Mouse (Mus musculus) right cerebral cortex, postnatal 36 days (tissue): ENCODE measurements around the gene Kdm5a.

Source experiments
- DNase-seq, 2 experiments: peaks; one replicate each; pipeline ENCODE4 v3.0.0; 2022; ENCODE audit warnings: low spot score in 2 of 2, mixed read lengths in 1 of 2

Kdm5a gene

DNA sequence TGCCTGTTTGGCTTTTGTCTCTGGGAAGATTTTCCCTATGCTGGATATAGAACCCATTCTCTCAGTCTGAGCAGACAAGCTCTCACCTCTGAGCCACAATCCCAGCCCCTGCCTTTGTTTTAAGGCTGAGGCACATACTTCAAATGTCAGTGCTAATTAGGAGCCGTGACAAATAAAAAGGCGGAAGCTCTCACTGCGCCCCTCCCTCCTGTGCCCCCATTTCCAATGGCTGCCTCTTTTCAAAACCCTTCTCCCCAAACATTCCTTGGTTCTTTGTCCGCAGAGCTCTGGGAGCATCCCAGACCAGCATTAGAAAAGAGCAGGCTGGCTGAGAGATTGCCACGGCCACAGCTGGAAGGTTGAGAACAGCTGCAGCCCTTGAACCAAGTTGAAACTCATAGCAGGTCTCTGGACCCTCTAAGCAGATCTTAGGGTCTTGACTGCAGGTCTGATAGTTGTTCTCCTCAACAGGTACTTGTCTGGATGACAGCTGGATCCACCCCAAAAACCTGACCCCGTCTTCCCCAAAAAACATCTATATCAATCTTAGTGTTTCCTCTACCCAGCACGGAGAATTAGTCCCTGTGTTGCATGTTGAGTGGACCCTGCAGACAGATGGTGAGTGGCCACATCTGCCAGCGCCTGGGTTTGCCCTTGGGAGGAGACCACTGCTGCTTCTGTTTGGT, 108.7 kb downstream of the Kdm5a start:
- DNase-seq = no peak

DNA sequence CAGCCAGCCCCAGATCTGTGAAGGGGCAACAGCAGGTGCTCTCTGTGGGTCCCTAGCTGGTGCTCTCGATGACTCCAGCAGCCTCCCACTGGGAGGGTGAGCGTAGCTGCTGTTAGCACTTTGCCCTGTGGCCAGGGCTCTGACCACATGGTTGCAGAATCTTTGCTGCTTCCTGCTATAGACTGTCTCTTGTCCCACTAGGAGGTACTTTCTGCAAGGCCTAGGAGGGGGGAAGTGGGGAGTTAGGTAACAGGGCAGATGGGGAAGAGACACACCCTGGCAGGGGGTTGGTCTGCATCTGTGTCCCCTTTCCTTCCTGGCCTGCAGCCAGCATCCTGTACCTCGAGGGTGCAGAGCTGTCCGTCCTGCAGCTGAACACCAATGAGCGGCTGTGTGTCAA, 109.5 kb downstream of the Kdm5a start:
- no peak for DNase-seq

DNA sequence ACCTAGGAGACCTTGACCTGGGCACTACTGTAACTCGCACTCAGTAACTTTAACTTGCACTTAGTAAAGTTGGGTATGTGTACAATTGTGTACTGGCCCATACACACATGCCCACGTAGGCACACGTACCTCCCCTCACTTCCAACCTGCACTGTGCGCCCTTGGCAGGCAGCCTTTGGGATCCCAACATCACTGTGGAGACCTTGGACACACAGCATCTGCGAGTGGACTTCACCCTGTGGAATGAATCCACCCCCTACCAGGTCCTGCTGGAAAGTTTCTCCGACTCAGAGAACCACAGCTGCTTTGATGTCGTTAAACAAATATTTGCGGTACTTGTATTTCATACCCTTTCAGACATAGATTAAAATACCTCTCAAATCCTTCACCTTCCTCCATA, 111.4 kb downstream of the Kdm5a start:
- no peak for DNase-seq

DNA sequence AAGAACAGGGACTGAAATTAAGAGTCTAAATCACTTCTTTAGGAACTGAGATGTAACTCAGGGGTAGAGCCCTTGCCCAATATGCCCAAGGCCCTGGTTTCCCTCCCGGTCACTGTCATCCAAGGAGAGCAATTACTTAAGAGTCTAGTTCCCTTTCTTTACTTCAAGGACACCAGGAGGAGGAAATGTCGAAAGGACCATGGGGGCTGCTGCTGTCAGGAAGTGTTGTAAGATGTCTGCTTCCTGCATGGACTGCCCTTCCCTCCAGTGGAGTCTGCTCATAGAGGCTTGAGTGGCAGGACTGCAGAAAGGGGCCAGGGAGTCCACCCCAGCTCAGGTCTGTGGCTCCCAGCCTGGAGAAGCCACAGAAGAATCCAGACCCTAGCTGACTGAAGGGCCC, 115.4 kb downstream of the Kdm5a start:
- no peak for DNase-seq

DNA sequence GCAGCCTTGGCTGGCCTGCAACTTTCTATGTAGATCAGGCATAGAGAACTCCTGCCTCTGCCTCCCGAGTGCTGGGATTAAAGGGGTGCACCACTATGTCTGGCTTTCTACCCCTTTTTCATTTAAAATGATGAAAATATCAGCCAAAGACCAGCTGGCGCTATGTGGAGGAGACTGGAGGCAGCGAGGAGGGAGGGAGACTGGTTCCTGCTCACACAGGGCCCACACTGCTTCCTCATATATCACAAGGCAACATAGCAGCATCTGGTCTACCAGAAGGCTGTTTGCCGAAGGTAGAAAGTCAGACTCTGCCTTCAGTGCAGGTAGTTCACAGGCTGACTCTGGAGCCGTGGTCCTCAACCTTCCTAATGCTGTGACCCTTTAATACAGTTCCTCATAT, 116.4 kb downstream of the Kdm5a start:
- DNase-seq = peak; percentile 67 to 83

DNA sequence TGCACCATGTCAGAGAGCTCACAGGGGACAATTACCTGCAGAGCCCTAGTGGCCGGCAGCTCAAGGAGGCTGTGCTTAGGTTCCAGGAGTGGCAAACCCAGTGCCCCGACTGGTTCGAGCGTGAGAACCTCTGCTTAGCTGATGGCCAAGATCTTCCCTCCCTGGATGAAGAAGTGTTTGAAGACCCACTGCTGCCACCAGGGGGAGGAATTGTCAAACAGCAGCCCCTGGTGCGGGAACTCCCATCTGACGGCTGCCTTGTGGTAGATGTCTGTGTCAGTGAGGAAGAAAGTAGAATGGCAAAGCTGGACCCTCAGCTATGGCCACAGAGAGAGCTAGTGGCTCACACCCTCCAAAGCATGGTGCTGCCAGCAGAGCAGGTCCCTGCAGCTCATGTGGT, 117.6 kb downstream of the Kdm5a start:
- DNase-seq = no peak

DNA sequence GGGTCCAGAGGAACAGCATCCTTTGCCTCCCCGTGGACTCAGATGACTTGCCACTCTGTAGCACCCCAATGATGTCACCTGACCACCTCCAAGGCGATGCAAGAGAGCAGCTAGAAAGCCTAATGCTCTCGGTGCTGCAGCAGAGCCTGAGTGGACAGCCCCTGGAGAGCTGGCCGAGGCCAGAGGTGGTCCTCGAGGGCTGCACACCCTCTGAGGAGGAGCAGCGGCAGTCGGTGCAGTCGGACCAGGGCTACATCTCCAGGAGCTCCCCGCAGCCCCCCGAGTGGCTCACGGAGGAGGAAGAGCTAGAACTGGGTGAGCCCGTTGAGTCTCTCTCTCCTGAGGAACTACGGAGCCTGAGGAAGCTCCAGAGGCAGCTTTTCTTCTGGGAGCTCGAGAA, 118.1 kb downstream of the Kdm5a start:
- DNase-seq = no peak

DNA sequence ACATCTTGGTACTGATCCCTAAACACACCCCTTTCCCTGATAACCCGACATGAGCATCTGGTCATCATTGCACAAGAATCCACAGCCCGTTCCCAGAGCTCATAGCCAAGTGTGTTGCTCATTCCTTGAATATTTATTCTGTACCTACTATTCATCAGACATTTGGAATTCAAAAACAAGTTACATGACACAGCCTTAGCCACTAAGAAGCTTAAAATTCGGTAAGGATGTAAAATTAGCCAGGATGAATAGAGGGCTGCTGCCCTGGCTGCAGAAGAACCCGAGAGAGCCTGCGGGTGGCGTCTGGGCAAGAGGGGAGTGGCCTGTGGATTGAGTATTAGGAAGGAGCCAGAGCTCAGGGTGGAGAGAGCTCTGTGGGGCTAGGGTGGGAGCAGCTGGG, 118.8 kb downstream of the Kdm5a start:
- DNase-seq = no peak

DNA sequence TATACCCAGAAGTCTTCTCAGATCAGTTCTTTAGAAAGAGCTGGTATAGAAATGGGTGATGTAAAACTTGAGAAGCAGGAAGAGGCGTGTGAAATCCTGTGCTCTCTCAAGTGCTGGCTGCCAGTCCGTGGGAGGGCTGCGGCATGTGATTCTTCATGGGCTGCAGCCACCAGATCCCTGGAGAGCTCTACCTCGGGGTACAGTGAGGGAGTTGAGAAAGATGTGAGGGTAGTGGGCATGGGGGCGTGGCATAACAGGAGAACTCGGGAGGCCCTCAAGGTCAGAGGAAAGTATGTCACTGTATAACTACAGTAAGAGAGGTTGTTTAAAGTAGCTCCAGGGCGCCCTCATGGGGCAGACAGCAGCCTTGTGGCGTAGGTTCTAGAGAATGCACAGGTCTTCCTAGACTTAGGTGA, 119.3 kb downstream of the Kdm5a start:
- peak; percentile 79 to 87 for DNase-seq

DNA sequence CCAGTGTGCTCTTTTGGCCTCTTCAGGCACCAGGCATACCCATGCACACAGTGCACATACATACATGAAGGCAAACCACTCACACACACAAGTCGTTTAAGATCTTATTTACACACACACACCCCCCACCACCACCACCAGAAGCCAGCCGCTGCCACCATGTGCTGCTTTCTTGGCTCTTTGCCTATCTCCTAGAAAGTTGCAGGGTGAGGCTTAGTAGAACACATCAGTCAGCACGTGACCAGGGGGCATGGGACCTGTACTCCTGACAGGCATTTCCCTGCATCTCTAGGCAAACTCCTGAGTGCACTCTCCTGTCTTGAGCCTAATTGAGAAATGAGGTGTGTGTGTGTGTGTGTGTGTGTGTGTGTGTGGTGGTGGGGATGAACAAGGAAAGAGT, 121.1 kb downstream of the Kdm5a start:
- DNase-seq = no peak

DNA sequence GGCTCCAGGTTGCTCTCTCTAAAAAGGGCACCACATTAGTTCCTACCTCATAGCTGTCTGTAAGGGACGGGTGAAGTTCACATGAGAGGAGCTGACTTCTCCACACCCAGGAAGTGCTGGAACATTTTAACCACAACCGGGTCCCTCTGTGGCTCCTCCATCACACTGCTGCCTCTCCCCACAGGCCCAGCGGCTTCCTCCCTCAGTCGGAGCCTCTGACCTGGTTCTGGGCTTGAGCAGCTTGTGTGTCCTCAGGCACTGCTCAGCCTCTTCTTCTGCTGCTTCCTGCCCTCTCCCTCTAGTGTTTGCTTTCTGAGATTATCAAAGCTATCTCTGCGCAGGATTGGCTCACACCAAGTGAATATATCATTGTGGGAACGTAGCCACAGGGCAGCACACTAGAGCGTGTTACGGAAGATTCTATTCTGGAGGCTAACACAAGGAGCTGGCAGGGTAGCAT, 122.2 kb downstream of the Kdm5a start:
- DNase-seq = no peak

DNA sequence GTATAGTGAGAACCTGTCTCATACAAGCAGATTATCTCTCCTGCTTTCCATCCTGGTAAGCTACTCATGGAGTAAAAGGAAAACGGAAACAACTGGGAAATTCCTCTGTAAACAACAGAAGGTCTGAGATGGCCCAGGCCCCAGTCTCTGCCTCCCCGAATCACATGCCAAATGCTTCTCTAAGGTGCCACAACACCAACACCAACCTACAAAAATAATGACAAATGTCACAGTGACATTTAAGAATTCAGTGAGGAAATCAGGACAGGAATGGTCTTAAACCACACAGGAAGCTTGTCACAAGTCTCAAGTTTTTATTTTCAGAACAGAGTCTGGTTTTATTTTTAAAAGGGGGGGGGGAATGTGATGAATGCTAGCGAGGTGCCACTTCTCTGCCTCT, 124.7 kb downstream of the Kdm5a start:
- no peak for DNase-seq

DNA sequence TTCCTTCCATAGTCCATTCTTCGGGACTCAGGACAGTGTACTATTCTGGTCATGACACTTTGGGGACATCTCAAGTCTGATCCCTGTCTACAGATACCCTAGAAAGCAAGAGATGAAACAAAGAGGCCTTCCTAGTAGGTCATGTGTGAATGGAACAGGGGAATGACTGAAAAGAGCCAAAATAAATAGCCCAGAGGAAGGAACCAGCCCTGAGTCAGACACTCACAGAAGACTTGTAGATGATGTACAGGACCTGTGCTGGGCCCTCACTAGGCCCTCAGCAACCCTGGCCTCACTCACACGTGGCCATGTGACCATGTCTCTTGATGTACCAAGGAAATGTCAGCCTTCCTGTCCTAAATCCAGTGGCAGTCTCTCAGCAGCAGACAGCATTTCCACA, 125.5 kb downstream of the Kdm5a start:
- no peak for DNase-seq

DNA sequence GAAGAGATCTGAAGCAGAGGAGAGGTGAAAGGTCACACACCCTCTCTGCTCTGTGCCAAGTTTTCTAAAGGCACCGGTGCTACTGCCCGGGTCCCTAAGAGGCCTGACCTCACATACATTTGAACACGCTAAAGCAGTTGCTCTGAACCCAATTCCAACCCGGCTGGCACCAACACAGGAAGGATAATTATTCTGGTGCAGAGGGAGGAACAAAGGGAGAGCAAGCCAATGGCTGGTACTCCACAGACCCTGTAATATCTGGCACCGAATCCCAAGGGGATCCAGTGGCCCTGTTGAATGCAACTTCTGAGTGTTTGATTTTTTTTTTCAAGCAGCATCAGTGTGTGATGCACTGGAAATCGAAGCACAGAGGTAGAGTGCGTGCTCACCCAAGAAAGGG, 127.1 kb downstream of the Kdm5a start:
- no peak for DNase-seq

DNA sequence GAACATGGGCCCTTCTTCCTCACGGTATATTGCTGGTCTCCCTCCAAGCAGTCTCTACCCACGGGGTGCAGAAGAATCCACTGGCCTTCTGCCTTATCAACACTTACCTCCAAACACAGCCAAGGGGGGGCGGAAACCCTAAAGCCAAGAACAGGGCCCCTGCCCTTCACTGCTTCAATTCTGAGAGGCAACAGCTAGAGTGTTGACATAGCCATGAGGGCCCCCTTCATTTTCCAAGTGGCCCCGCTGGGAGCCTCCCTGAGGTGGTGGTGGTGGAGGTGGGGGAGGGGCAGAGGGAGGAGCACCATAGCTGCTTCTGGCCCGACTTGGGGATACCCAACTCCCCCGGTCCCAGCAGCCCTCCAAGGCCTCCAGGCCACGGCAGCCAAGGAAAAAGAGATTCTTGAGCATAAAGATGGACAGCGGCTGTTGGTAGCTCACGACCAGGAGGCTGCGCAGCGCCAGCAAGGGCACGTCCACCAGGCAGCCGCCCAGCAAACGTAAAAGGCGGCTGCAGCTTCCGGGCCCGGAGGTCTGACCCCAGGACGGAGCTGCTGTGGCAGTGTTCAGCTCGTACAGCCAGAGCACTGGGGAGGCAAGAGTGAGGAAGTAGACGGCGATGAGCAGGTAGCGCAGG, 128.1 kb downstream of the Kdm5a start:
- no peak for DNase-seq

DNA sequence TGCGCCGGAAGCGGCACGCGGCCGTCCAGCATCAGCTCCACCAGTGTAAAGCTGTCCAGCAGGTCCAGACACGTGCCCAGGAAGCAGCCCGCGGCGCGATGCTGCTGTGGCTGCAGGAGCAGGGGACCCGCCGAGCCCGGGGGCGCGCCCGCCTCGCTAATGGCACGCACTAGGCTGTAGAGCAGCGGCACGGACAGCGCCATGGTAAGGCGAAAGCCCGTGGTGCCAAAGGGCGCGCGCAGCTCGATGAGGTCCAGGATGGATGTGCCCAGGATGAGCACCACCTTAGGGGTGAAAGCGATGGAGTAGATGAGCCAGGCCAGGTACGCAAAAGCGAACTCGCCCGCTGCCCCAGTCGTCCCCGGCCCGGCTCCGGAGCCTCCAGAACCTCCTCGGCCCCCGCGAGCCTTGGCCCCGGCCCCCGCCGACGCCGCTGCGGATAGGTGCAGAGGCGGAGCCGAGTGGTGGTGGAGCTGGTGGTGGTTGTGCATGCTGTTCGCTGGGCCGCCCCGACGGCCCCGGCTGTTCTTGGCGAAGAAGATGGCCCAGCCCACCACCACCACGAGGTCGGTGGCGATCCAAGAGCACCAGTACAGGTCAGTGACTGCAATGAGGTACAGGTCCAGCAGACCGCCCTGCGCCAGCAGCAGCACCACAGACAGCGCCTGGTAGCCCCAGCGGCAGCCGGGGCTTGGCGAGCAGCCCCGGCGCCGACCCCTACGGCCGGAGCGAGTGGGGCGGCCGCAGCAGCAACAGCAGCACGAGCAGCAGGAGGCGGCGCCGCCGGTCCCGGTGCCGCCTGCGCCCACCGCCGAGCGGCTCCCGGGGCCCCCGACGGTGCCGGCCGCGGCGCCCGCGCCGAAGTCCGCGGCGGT, 128.8 kb downstream of the Kdm5a start:
- DNase-seq = no peak

DNA sequence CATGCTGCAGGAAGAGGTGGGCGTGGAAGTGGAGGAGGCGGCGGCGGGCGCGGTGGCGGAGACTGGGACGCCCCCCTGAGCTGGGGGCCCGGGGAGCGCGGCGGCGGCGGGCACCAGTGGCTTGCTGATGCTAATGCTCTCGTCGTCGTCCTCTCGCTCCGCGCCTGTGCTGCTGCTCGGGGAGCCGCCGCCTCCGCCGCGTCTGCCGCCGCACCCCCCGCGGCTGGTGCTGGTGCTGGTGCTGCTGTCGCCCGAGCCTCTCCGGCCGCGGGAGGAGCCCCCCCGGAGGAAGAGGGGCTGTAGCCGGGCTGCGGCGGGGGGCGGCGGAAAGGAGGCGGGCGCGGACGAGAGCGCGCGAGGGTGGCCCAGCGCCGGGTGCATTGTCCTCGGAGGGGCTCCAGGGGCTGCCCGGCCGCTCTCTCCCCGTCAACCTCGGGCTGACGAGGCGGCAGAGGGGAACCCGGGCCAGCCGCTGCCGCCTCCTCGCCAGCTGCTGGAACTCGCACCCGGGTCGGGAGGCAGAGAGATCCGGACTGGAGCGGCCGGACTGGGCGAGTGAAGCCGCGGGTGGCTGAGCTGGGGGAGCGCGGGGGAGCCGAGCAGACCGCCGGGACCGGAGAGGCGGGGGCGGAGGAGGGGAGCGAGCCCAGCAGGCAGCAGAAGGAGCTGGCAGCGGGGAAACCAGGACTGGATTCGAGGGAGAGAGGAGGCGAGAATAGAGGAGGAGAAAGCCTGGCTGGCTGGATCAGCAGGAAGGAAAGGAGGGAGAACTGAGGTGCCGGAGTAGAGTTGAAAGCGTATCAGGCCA, 129.7 kb downstream of the Kdm5a start, which contains the start of gene Tmem121b:
Gene Tmem121b, minus strand, starts transcription at position 434 of the 808 bp plus-strand sequence.
- DNase-seq = peak; percentile 88 to 92
